Mouse (Mus musculus) limb, embryonic 11.5 days (tissue): ENCODE data around the gene Slc7a6. TPM values are rescaled to one million over a fixed set of nuclear protein-coding genes. Genes with fewer than 3 reads are reported as not detected.
A peak's percentile ranks its signal among the peaks of the same experiment; 100 is the strongest.

Experiments
- ATAC-seq: fragments of 200-750 bp; cut with Nextera tagmentation; 2 replicates; pipeline ENCODE4 v1.8.0; 2017; ENCODE audit warnings: low read depth; ENCODE audit not compliant: insufficient number of reproducible peaks, low FRiP score, low TSS enrichment
- DNase-seq: peaks from one replicate; pipeline ENCODE4 v3.0.0-alpha.2; 2015; ENCODE audit warnings: low spot score
- H3K27ac ChIP-seq: fragments of 300-500 bp; sonication (generic); replicated peaks from 2 replicates; pipeline ENCODE4 v1.5.1; 2014; ENCODE audit warnings: low read depth, mild to moderate bottlenecking, low read length
- H3K27me3 ChIP-seq: fragments of 300-500 bp; sonication (generic); 2 replicates; pipeline ENCODE4 v1.6.1; 2014; ENCODE audit warnings: mild to moderate bottlenecking, low read length, mixed read lengths; ENCODE audit not compliant: control insufficient read depth, insufficient read depth
- H3K36me3 ChIP-seq: fragments of 300-500 bp; sonication (generic); 2 replicates; pipeline ENCODE4 v1.6.1; 2014; ENCODE audit warnings: mild to moderate bottlenecking, low read length, moderate library complexity, mixed read lengths; ENCODE audit not compliant: control insufficient read depth, insufficient read depth
- H3K4me1 ChIP-seq: fragments of 300-500 bp; sonication (generic); 2 replicates; pipeline ENCODE4 v1.6.1; 2014; ENCODE audit warnings: low read length, mixed read lengths; ENCODE audit not compliant: control insufficient read depth, insufficient read depth
- H3K4me2 ChIP-seq: fragments of 300-500 bp; sonication (generic); 2 replicates; pipeline ENCODE4 v1.6.1; 2014; ENCODE audit warnings: low read depth, mild to moderate bottlenecking, moderate library complexity; ENCODE audit not compliant: severe bottlenecking
- H3K4me3 ChIP-seq: fragments of 300-500 bp; sonication (generic); 2 replicates; pipeline ENCODE4 v1.5.1; 2014; ENCODE audit warnings: low read depth, low read length
- H3K9ac ChIP-seq: fragments of 300-500 bp; sonication (generic); 2 replicates; pipeline ENCODE4 v1.6.1; 2014; ENCODE audit warnings: mild to moderate bottlenecking, low read length
- H3K9me3 ChIP-seq: fragments of 300-500 bp; sonication (generic); 2 replicates; pipeline ENCODE4 v1.6.1; 2016; ENCODE audit warnings: low read length; ENCODE audit not compliant: control insufficient read depth
- WGBS: fragments of 180-500 bp; shearing (Covaris S2); extraction: QIAGEN DNeasy Blood & Tissue Kit; methylation state at CpG from one replicate; pipeline ENCODE4 v1.1.7; 2014; 5-methylcytosine and 5-hydroxymethylcytosine counted together
- polyA plus RNA-seq: library from polyadenylated mRNA; unstranded; fragments of >200 nt; fragmentation: Nextera tagmentation; extraction: Ambion mirVana; gene quantifications from 2 replicates; pipeline ENCODE4 v1.2.1, GENCODE M21; 2014

The Slc7a6 gene
- polyA plus RNA-seq, 1 experiment from 2014 or later: 107 TPM

GRCm38 (mm10) chr8:106136156-106137130 is 32.2 kb upstream of the Slc7a6 start, which contains the start of gene Esrp2:
TSS of gene Esrp2 (minus strand) at chr8:106136974.
- peak within 1 kb of the TSS; percentile 83 for H3K4me2 ChIP-seq
- peaks cover 15% of the 10 kb centered on the region for H3K4me1 ChIP-seq
- peak within 1 kb of the TSS; percentile 50 for H3K4me3 ChIP-seq
- no peaks in the 10 kb centered on the region for H3K9me3 ChIP-seq
- H3K36me3 ChIP-seq: no peaks in the 10 kb centered on the region
- peak within 1 kb of the TSS; percentile 55 for H3K9ac ChIP-seq
- H3K27me3 ChIP-seq: peaks cover 51% of the 10 kb centered on the region
- ATAC-seq: peak; percentile 35; the same call in 1 of the 2 replicates
- DNase-seq: peak; percentile 56
- WGBS: under 1% methylated on average over 86 of the region's 86 CpGs
- H3K27ac ChIP-seq: no peak within 1 kb of the TSS

- peaks cover 51% of the 10 kb centered on the region for H3K27me3 ChIP-seq
- 3% methylated on average over 22 of the region's 22 CpGs for WGBS
- DNase-seq (peak; percentile 61), ATAC-seq (no peak)
- peak overlapping the region; percentile 55 for H3K9ac ChIP-seq
- peaks cover 15% of the 10 kb centered on the region for H3K4me1 ChIP-seq
- peak overlapping the region; percentile 83 for H3K4me2 ChIP-seq
- no peaks in the 10 kb centered on the region for H3K36me3 ChIP-seq
- no peak overlapping the region for H3K27ac ChIP-seq
- peak overlapping the region; percentile 50 for H3K4me3 ChIP-seq
- no peaks in the 10 kb centered on the region for H3K9me3 ChIP-seq
Observed at GRCm38 (mm10) chr8:106137218-106137905, 31.3 kb upstream of the Slc7a6 start.

- Histone ChIP-seq H3K4me3 (peak overlapping the region; percentile 45), H3K36me3 (no peaks in the 10 kb centered on the region), H3K9me3 (no peaks in the 10 kb centered on the region), H3K27ac (no peak overlapping the region), H3K4me1 (peaks cover 15% of the 10 kb centered on the region), H3K27me3 (peaks cover 49% of the 10 kb centered on the region), H3K9ac (peak overlapping the region; percentile 55), H3K4me2 (peak overlapping the region; percentile 83)
- WGBS: under 1% methylated on average over 24 of the region's 24 CpGs
- DNase-seq (peak; percentile 82), ATAC-seq (no peak)
Observed at GRCm38 (mm10) chr8:106137906-106138477, 30.7 kb upstream of the Slc7a6 start.

GRCm38 (mm10) chr8:106138616-106139015 is 30.0 kb upstream of the Slc7a6 start:
- H3K9me3 ChIP-seq: no peaks in the 10 kb centered on the region
- H3K27ac ChIP-seq: no peak overlapping the region
- H3K4me2 ChIP-seq: peak overlapping the region; percentile 83
- H3K36me3 ChIP-seq: no peaks in the 10 kb centered on the region
- peak overlapping the region; percentile 45 for H3K4me3 ChIP-seq
- DNase-seq (no peak), ATAC-seq (no peak)
- H3K4me1 ChIP-seq: peaks cover 15% of the 10 kb centered on the region
- H3K9ac ChIP-seq: peak overlapping the region; percentile 55
- H3K27me3 ChIP-seq: peaks cover 43% of the 10 kb centered on the region
- 14% methylated on average over 7 of the region's 7 CpGs for WGBS

- Histone ChIP-seq H3K4me3 (no peak overlapping the region), H3K27me3 (peaks cover 28% of the 10 kb centered on the region), H3K36me3 (no peaks in the 10 kb centered on the region), H3K4me2 (no peak overlapping the region), H3K4me1 (peaks cover 15% of the 10 kb centered on the region), H3K27ac (no peak overlapping the region), H3K9me3 (no peaks in the 10 kb centered on the region), H3K9ac (no peak overlapping the region)
- 70% methylated on average over 5 of the region's 5 CpGs for WGBS
- no peak for DNase-seq
- no peak for ATAC-seq
Observed at GRCm38 (mm10) chr8:106140191-106140590, 28.5 kb upstream of the Slc7a6 start.

- Histone ChIP-seq H3K9ac (no peak overlapping the region), H3K27ac (no peak overlapping the region), H3K4me3 (no peak overlapping the region), H3K9me3 (no peaks in the 10 kb centered on the region), H3K4me2 (no peak overlapping the region), H3K4me1 (peaks cover 15% of the 10 kb centered on the region), H3K27me3 (peaks cover 22% of the 10 kb centered on the region), H3K36me3 (no peaks in the 10 kb centered on the region)
- WGBS: 20% methylated on average over 13 of the region's 13 CpGs
- ATAC-seq (no peak), DNase-seq (peak; percentile 90)
Observed at GRCm38 (mm10) chr8:106140769-106141168, 27.9 kb upstream of the Slc7a6 start.

GRCm38 (mm10) chr8:106145331-106145730 is 23.3 kb upstream of the Slc7a6 start:
- H3K27me3 ChIP-seq: no peaks in the 10 kb centered on the region
- H3K27ac ChIP-seq: no peak overlapping the region
- H3K4me2 ChIP-seq: no peak overlapping the region
- DNase-seq: no peak
- WGBS: 92% methylated on average over 2 of the region's 2 CpGs
- no peaks in the 10 kb centered on the region for H3K4me1 ChIP-seq
- no peaks in the 10 kb centered on the region for H3K9me3 ChIP-seq
- H3K36me3 ChIP-seq: no peaks in the 10 kb centered on the region
- no peak overlapping the region for H3K4me3 ChIP-seq
- no peak overlapping the region for H3K9ac ChIP-seq
- no peak for ATAC-seq

GRCm38 (mm10) chr8:106146014-106146413 is 22.6 kb upstream of the Slc7a6 start:
- WGBS: 90% methylated on average over 4 of the region's 4 CpGs
- Histone ChIP-seq H3K9me3 (no peaks in the 10 kb centered on the region), H3K4me3 (no peak overlapping the region), H3K9ac (no peak overlapping the region), H3K36me3 (no peaks in the 10 kb centered on the region), H3K4me1 (0 out of 2 replicates have a peak, but pooled peaks cover under 1% of the 10 kb centered on the region), H3K27me3 (no peaks in the 10 kb centered on the region), H3K27ac (no peak overlapping the region), H3K4me2 (no peak overlapping the region)
- DNase-seq: no peak
- ATAC-seq: no peak
